Mouse (Mus musculus): ENCODE data around the gene Tfpt. TPM values are rescaled to one million over a fixed set of nuclear protein-coding genes. Genes with fewer than 3 reads are reported as not detected.

Tfpt gene
- polyA plus RNA-seq, 1 experiment from 2014 or later, result 17.0 TPM

DNA sequence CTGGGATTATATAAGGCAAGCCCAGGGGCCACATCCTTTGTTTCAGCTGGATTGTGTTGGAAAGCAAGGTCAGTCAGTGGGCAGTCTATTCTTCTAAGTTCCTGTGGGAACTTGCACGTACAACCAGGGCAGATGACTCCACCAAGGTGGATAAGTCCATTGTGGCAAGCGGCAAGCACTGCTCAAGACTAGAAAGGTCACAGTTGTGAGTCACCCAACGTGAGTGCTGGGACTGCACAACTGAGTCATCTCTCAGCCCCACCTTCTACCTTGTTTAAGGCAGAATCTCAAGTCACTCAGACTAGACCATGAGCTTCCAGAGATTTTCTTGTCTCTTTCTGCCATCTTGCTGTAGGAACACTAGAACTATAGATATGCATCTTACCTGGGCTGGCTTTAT, 39.2 kb downstream of the Tfpt start:
- H3K9ac ChIP-seq (ENCODE audit: low read length), result no peak overlapping the region
- no peaks in the 10 kb centered on the region for H3K4me1 ChIP-seq (ENCODE audit: control insufficient read depth, insufficient read depth, low read length)
- no peaks in the 10 kb centered on the region for H3K27me3 ChIP-seq (ENCODE audit: control insufficient read depth, insufficient read depth, low read length)
- H3K4me2 ChIP-seq (ENCODE audit: low read depth, low read length), result no peak overlapping the region
- ATAC-seq (replicated peaks; ENCODE audit: extremely low read depth, insufficient read depth, low FRiP score), result no peak
- no peaks in the 10 kb centered on the region for H3K9me3 ChIP-seq (replicated peaks; ENCODE audit: control insufficient read depth, low read length)
- H3K27ac ChIP-seq (ENCODE audit: low read length), result no peak overlapping the region
- H3K36me3 ChIP-seq (ENCODE audit: control insufficient read depth, insufficient read depth), result no peaks in the 10 kb centered on the region
- 80% methylated on average over 3 of the region's 3 CpGs for WGBS
- no peak overlapping the region for H3K4me3 ChIP-seq (ENCODE audit: low read length)

DNA sequence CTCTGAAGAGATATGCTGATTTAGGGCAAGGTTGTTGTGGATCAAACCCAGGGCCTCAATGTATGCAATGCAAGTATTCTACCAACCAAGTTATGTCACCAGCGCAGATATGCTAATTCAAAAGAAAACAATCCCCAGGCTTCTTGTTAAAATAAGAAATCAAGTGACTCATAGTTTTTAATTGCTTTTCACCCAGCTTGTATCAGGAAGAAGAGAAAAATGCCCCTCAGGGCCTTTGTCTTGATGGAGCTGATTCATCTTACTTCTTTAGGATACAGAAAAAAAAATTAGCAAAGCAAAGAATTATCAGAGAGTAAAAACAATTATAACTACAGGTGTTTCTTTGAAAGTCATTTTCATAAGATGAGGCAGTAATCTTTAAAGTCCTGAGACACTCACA, 42.4 kb downstream of the Tfpt start:
- Histone ChIP-seq H3K4me3 (ENCODE audit: low read length) (no peak overlapping the region), H3K36me3 (ENCODE audit: control insufficient read depth, insufficient read depth) (no peaks in the 10 kb centered on the region), H3K4me2 (ENCODE audit: low read depth, low read length) (no peak overlapping the region), H3K27me3 (ENCODE audit: control insufficient read depth, insufficient read depth, low read length) (no peaks in the 10 kb centered on the region), H3K9ac (ENCODE audit: low read length) (no peak overlapping the region), H3K4me1 (ENCODE audit: control insufficient read depth, insufficient read depth, low read length) (no peaks in the 10 kb centered on the region), H3K9me3 (replicated peaks; ENCODE audit: control insufficient read depth, low read length) (no peaks in the 10 kb centered on the region), H3K27ac (ENCODE audit: low read length) (no peak overlapping the region)
- no peak for ATAC-seq (replicated peaks; ENCODE audit: extremely low read depth, insufficient read depth, low FRiP score)
- 75% methylated on average over 1 of the region's 1 CpGs for WGBS

DNA sequence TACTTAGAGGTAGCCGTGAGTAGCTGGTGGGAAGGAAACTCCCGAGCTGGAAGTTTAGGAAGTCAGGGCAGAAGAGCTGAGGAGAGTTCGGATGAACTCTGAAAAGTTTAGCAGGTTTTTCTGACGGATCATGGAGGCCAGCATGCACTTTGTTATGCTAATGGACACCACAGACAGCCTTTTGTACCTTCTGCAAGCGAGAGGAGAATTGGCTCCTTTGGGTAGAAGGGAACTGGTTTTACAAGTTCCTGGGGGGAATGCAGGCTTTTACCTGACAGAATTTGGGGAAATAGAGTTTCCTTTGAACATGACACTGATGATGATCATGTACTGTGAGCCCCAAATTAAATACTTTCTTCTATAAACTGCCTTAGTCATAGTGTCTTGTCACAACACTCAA, 43.5 kb downstream of the Tfpt start:
- Histone ChIP-seq H3K9me3 (replicated peaks; ENCODE audit: control insufficient read depth, low read length) (no peaks in the 10 kb centered on the region), H3K36me3 (ENCODE audit: control insufficient read depth, insufficient read depth) (no peaks in the 10 kb centered on the region), H3K27ac (ENCODE audit: low read length) (no peak overlapping the region), H3K9ac (ENCODE audit: low read length) (no peak overlapping the region), H3K4me2 (ENCODE audit: low read depth, low read length) (no peak overlapping the region), H3K4me1 (ENCODE audit: control insufficient read depth, insufficient read depth, low read length) (no peaks in the 10 kb centered on the region), H3K27me3 (ENCODE audit: control insufficient read depth, insufficient read depth, low read length) (no peaks in the 10 kb centered on the region), H3K4me3 (ENCODE audit: low read length) (no peak overlapping the region)
- WGBS, result 4% methylated on average over 5 of the region's 5 CpGs
- ATAC-seq (replicated peaks; ENCODE audit: extremely low read depth, insufficient read depth, low FRiP score), result no peak

DNA sequence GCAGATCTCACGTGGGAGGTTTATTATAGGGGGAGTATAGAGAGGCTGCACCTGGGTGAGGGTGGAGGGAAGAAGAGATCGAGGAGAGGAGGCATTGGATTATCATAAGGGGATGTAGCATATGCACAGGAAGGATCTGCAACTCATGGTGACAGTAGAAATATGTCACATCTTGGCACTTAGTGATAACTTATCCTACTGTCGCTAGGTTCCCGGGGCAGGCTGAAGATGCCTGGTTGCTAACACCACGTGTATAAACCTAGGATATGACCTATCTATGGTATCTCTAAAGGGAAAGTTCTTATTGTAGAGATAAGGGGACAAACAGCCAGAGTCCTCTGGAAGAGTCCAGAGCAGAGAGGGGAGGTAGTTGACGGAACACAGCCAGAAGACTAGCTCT, 44.0 kb downstream of the Tfpt start:
- H3K4me3 ChIP-seq (ENCODE audit: low read length), result no peak overlapping the region
- no peak for ATAC-seq (replicated peaks; ENCODE audit: extremely low read depth, insufficient read depth, low FRiP score)
- no peaks in the 10 kb centered on the region for H3K36me3 ChIP-seq (ENCODE audit: control insufficient read depth, insufficient read depth)
- H3K4me2 ChIP-seq (ENCODE audit: low read depth, low read length), result no peak overlapping the region
- H3K9ac ChIP-seq (ENCODE audit: low read length), result no peak overlapping the region
- H3K27ac ChIP-seq (ENCODE audit: low read length), result no peak overlapping the region
- WGBS, result 6% methylated on average over 6 of the region's 6 CpGs
- H3K9me3 ChIP-seq (replicated peaks; ENCODE audit: control insufficient read depth, low read length), result no peaks in the 10 kb centered on the region
- H3K4me1 ChIP-seq (ENCODE audit: control insufficient read depth, insufficient read depth, low read length), result no peaks in the 10 kb centered on the region
- H3K27me3 ChIP-seq (ENCODE audit: control insufficient read depth, insufficient read depth, low read length), result no peaks in the 10 kb centered on the region

DNA sequence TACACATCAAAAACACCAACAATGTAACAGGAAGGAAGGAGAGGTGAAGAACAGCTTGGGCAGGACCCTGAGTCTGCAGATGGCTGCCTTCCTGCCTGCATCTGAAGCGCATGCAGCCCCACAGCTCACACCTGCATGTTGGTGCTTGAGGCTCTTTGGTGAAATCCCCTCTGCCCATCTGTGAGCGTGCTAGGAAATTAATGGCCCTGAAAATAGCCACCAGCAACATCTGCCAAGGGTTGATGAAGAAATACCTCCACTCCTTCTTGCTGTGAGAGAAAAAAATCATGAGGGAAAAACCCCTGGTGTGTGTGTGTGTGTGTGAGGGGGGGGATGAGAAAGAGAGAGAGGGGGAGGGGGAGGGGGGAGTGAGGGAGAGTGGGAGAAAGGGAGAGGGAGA, 49.7 kb downstream of the Tfpt start:
- Histone ChIP-seq H3K9ac (ENCODE audit: low read length) (no peak overlapping the region), H3K4me1 (ENCODE audit: control insufficient read depth, insufficient read depth, low read length) (no peaks in the 10 kb centered on the region), H3K4me2 (ENCODE audit: low read depth, low read length) (no peak overlapping the region), H3K27ac (ENCODE audit: low read length) (no peak overlapping the region), H3K27me3 (ENCODE audit: control insufficient read depth, insufficient read depth, low read length) (no peaks in the 10 kb centered on the region), H3K4me3 (ENCODE audit: low read length) (no peak overlapping the region), H3K9me3 (replicated peaks; ENCODE audit: control insufficient read depth, low read length) (no peaks in the 10 kb centered on the region), H3K36me3 (ENCODE audit: control insufficient read depth, insufficient read depth) (no peaks in the 10 kb centered on the region)
- no peak for ATAC-seq (replicated peaks; ENCODE audit: extremely low read depth, insufficient read depth, low FRiP score)
- WGBS, result 56% methylated on average over 2 of the region's 2 CpGs

DNA sequence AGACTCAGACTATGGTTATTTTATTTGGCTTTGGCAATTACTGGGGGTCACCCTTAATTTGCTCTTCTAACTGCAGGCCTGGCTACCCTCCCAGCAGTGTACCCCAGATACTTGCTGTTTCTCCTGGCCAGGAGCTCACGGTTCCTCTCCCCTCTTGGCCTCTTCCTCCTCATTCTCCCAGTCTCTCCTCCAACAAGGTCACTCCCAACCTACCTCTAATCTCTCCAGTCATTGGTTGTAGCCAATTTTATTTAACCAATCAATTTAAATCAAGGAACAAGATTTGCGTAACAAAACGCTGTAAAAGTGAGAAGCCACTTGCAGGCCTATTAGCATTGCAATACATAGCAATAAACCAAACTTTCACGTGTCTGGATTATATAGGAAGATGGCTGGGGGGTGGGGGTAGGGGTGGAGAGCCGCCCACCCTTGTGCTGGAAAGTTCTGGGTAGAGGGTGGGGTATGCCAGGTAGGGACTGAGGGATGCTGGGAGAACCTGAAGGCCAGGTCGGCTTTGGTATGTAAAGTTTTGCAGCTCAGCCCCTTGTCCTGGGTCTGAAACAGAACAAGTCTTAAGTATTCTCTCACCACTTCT, 50.7 kb downstream of the Tfpt start:
- ATAC-seq (replicated peaks; ENCODE audit: extremely low read depth, insufficient read depth, low FRiP score), result no peak
- no peak overlapping the region for H3K27ac ChIP-seq (ENCODE audit: low read length)
- H3K27me3 ChIP-seq (ENCODE audit: control insufficient read depth, insufficient read depth, low read length), result no peaks in the 10 kb centered on the region
- no peak overlapping the region for H3K9ac ChIP-seq (ENCODE audit: low read length)
- H3K9me3 ChIP-seq (replicated peaks; ENCODE audit: control insufficient read depth, low read length), result no peaks in the 10 kb centered on the region
- no peaks in the 10 kb centered on the region for H3K4me1 ChIP-seq (ENCODE audit: control insufficient read depth, insufficient read depth, low read length)
- WGBS, result 63% methylated on average over 6 of the region's 6 CpGs
- H3K4me2 ChIP-seq (ENCODE audit: low read depth, low read length), result no peak overlapping the region
- H3K4me3 ChIP-seq (ENCODE audit: low read length), result no peak overlapping the region
- no peaks in the 10 kb centered on the region for H3K36me3 ChIP-seq (ENCODE audit: control insufficient read depth, insufficient read depth)

DNA sequence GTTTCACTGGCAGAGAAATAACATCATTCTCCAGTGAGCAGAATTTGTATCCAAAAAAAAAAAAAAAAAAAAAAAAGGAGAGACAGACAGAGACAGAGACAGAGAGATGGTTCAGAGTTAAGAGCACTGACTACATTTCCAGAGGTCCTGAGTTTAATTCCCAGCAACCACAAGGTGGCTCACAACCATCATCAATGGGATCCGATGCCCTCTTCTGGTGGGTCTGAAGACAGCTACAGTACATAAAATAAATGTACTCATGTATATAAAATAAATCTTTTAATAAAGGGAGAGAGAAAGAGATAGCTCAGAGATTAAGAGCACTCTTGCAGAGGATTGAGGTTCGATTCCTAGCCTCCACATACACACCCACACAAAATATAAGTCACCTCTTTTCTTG, 51.5 kb downstream of the Tfpt start:
- Histone ChIP-seq H3K4me2 (ENCODE audit: low read depth, low read length) (no peak overlapping the region), H3K4me1 (ENCODE audit: control insufficient read depth, insufficient read depth, low read length) (no peaks in the 10 kb centered on the region), H3K27me3 (ENCODE audit: control insufficient read depth, insufficient read depth, low read length) (no peaks in the 10 kb centered on the region), H3K9ac (ENCODE audit: low read length) (no peak overlapping the region), H3K27ac (ENCODE audit: low read length) (no peak overlapping the region), H3K9me3 (replicated peaks; ENCODE audit: control insufficient read depth, low read length) (no peaks in the 10 kb centered on the region), H3K36me3 (ENCODE audit: control insufficient read depth, insufficient read depth) (no peaks in the 10 kb centered on the region), H3K4me3 (ENCODE audit: low read length) (no peak overlapping the region)
- no peak for ATAC-seq (replicated peaks; ENCODE audit: extremely low read depth, insufficient read depth, low FRiP score)
- 71% methylated on average over 2 of the region's 2 CpGs for WGBS

DNA sequence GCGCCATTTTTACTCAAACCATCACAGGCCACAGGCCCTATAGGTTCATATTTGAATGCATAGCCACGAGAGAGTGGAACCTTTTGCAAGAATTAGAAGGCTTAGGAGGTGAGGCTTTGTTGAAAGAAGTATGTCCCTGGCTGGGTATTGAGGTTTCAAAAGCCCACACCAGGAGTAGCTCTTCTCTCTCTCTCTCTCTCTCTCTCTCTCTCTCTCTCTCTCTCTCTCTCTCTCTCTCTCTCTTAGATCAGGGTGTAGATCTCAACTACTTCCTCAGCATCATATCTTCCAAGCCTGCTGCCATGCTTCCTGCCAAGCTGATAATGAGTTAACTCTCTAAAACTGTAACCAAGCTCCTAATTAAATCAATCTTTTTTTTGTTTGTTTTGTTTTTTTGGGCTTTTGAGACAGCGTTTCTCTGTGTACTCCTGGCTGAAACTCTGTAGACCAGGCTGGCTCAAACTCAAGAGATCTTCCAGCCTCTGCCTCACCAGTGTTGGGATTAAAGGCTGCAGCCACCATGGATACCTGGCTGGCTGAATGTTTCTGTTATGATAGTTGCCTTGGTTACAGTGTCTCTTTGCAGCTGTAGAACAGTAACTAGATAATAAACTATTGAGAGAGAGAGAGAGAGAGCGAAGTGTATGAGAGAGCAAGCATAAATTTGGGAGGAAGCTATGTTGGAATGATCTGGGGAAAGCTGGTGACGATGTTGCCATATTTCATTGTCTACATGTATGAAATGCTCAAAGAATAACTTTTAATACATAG, 53.2 kb downstream of the Tfpt start:
- Histone ChIP-seq H3K4me2 (ENCODE audit: low read depth, low read length) (no peak overlapping the region), H3K4me1 (ENCODE audit: control insufficient read depth, insufficient read depth, low read length) (no peaks in the 10 kb centered on the region), H3K9ac (ENCODE audit: low read length) (no peak overlapping the region), H3K27me3 (ENCODE audit: control insufficient read depth, insufficient read depth, low read length) (no peaks in the 10 kb centered on the region), H3K27ac (ENCODE audit: low read length) (no peak overlapping the region), H3K9me3 (replicated peaks; ENCODE audit: control insufficient read depth, low read length) (no peaks in the 10 kb centered on the region), H3K4me3 (ENCODE audit: low read length) (no peak overlapping the region), H3K36me3 (ENCODE audit: control insufficient read depth, insufficient read depth) (no peaks in the 10 kb centered on the region)
- 68% methylated on average over 5 of the region's 5 CpGs for WGBS
- ATAC-seq (replicated peaks; ENCODE audit: extremely low read depth, insufficient read depth, low FRiP score), result no peak

DNA sequence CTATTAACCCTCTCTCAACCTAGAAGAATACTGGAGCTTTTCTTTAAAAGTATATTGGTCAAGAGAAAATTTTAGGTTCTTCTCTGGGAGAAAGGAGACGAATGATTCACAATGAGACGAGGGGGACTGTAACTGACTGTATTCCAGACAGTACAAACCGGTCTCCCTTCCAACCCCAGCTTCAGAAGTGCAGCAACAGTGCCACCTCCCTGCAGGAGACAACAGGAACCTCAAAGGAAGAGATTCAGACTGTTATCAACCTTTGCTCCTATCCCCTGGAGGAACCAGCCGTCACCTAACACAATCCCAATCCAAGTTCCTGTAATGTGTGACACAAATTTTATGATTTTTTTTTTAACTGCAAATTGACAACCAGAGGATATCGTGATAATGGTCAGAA, 55.5 kb downstream of the Tfpt start:
- no peak overlapping the region for H3K9ac ChIP-seq (ENCODE audit: low read length)
- no peaks in the 10 kb centered on the region for H3K4me1 ChIP-seq (ENCODE audit: control insufficient read depth, insufficient read depth, low read length)
- H3K4me2 ChIP-seq (ENCODE audit: low read depth, low read length), result no peak overlapping the region
- 43% methylated on average over 5 of the region's 5 CpGs for WGBS
- no peaks in the 10 kb centered on the region for H3K9me3 ChIP-seq (replicated peaks; ENCODE audit: control insufficient read depth, low read length)
- no peaks in the 10 kb centered on the region for H3K36me3 ChIP-seq (ENCODE audit: control insufficient read depth, insufficient read depth)
- H3K27me3 ChIP-seq (ENCODE audit: control insufficient read depth, insufficient read depth, low read length), result no peaks in the 10 kb centered on the region
- H3K27ac ChIP-seq (ENCODE audit: low read length), result no peak overlapping the region
- no peak for ATAC-seq (replicated peaks; ENCODE audit: extremely low read depth, insufficient read depth, low FRiP score)
- H3K4me3 ChIP-seq (ENCODE audit: low read length), result no peak overlapping the region
